Mouse (Mus musculus) liver, postnatal 0 days (tissue): ENCODE results near the gene Zfp810. TPM values are rescaled to one million over a fixed set of nuclear protein-coding genes. Genes with fewer than 3 reads are reported as not detected.

Experiments
- ATAC-seq: fragments of 200-750 bp; cut with Nextera tagmentation; 2 replicates; pipeline ENCODE4 v1.8.0; 2017; ENCODE audit warnings: mild to moderate bottlenecking, moderate library complexity
- DNase-seq: peaks from one replicate; pipeline ENCODE4 v3.0.0-alpha.2; 2016
- H3K27ac ChIP-seq: fragments of 300-500 bp; sonication (generic); 2 replicates; pipeline ENCODE4 v1.5.1; 2014; ENCODE audit warnings: antibody characterized with exemption, moderate library complexity, mild to moderate bottlenecking, low read depth
- H3K27me3 ChIP-seq: fragments of 300-500 bp; sonication (generic); 2 replicates; pipeline ENCODE4 v1.6.1; 2014; ENCODE audit warnings: low read length, control low read depth, mixed read lengths; ENCODE audit not compliant: insufficient read depth
- H3K36me3 ChIP-seq: fragments of 300-500 bp; sonication (generic); replicated peaks from 2 replicates; pipeline ENCODE4 v1.6.1; 2014; ENCODE audit warnings: mild to moderate bottlenecking, control low read depth, low read length, moderate library complexity, mixed read lengths; ENCODE audit not compliant: insufficient read depth
- H3K4me1 ChIP-seq: fragments of 300-500 bp; sonication (generic); 2 replicates; pipeline ENCODE4 v1.6.1; 2014; ENCODE audit warnings: antibody characterized with exemption, mild to moderate bottlenecking, control low read depth; ENCODE audit not compliant: insufficient read depth
- H3K4me2 ChIP-seq: fragments of 300-500 bp; sonication (generic); 2 replicates; pipeline ENCODE4 v1.6.1; 2014; ENCODE audit warnings: low read depth, mild to moderate bottlenecking, low read length, moderate library complexity, mixed read lengths
- H3K4me3 ChIP-seq: fragments of 300-500 bp; sonication (generic); 2 replicates; pipeline ENCODE4 v1.5.1; 2014; ENCODE audit warnings: low read depth, low read length
- H3K9ac ChIP-seq: fragments of 300-500 bp; sonication (generic); replicated peaks from 2 replicates; pipeline ENCODE4 v1.6.1; 2014; ENCODE audit warnings: mild to moderate bottlenecking, moderate library complexity
- H3K9me3 ChIP-seq: fragments of 300-500 bp; sonication (generic); 2 replicates; pipeline ENCODE4 v1.6.1; 2016; ENCODE audit warnings: mild to moderate bottlenecking, control low read depth, low read length, mixed read lengths
- CTCF ChIP-seq: sonication (generic); IDR thresholded peaks from 2 replicates; pipeline ENCODE4 v1.5.1; 2016; ENCODE audit warnings: antibody characterized with exemption, low read depth
- EP300 ChIP-seq: IDR thresholded peaks from 2 replicates; pipeline ENCODE4 v1.6.1; 2016; ENCODE audit warnings: antibody characterized with exemption, low read depth, mild to moderate bottlenecking
- WGBS: fragments of 180-500 bp; shearing (Covaris S2); extraction: QIAGEN DNeasy Blood & Tissue Kit; methylation state at CpG from one replicate; pipeline ENCODE4 v1.1.7; 2014; ENCODE audit not compliant: insufficient replicate concordance; 5-methylcytosine and 5-hydroxymethylcytosine counted together
- polyA plus RNA-seq: library from polyadenylated mRNA; unstranded; fragments of >200 nt; fragmentation: Nextera tagmentation; extraction: Ambion mirVana; gene quantifications from 2 replicates; pipeline ENCODE4 v1.2.1, GENCODE M21; 2015

Zfp810 gene
- 4.8 and 4.9 TPM in 2 replicates for polyA plus RNA-seq

DNA sequence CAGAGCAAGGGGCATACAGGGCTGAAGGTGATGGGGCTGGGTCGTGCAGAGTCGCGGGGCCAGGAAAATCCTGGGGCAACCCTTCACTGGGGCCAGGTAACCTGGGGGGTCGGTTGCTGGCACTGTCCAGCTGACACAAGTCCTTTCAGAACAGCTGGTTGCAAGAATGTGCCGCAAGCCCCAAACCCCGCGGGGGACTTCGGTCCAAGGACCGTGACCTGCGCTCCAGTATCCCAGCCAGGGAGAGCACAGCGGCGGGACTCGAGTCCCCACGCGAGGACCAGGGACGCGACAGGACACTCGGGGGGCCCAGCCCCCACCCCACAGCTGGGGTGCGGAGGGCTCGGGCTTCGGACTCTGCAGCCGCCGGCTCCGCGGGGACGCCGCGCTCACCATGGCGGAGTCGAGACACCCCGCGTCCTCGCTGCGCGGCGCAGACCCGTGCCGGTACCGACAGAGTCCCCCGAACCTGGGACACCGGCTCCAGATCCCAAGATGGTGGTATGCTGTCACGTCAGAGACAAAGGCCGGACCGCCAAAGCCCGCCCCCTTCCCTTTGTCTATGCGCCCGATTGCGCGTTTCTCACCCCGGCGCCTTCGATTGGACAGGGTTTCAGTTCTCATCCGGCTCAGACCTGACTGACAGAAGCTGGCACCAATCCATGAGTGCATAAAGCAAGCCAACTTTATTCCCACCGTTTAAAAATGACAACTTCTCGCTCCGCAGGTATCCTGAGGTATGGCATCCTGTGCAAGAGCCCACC, at the start of gene Zfp810:
TSS of gene Zfp810 (minus strand) at position 493 of the 764 bp plus-strand sequence.
- no peak for TF ChIP-seq EP300
- ATAC-seq (peak; percentile 99), DNase-seq (peak; percentile 93)
- H3K4me1 ChIP-seq: peaks cover 7% of the 10 kb centered on the region
- H3K27me3 ChIP-seq: no peaks in the 10 kb centered on the region
- H3K4me2 ChIP-seq: peak within 1 kb of the TSS; percentile 93
- under 1% methylated on average over 56 of the region's 56 CpGs for WGBS
- H3K9me3 ChIP-seq: peaks cover 2% of the 10 kb centered on the region; the same call in 1 of the 2 replicates
- peak within 1 kb of the TSS; percentile 94 for H3K9ac ChIP-seq
- H3K27ac ChIP-seq: peak within 1 kb of the TSS; percentile 64
- peaks cover 10% of the 10 kb centered on the region; the same call in 1 of the 2 replicates for H3K36me3 ChIP-seq
- peak within 1 kb of the TSS; percentile 87 for H3K4me3 ChIP-seq

DNA sequence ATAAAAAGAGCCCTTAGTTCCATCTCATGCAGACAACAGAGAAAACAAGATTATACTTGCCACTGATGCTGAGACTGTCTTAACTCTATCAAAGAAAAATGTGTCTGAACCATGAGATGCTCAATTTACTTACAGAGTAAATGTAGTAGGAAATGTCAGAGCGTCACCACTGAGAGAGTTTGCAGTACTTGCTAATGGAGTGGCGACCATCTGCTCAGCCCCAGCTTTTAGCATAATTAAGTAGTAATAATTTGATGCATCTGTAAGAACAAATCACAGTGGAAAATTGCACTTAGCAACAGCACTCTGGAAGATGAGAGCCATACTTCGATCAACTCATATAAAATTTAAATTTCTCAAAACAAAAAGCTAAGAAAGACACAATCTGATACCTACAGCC, 48.5 kb upstream of the Zfp810 start:
- Histone ChIP-seq H3K4me1 (no peaks in the 10 kb centered on the region), H3K36me3 (peaks cover 71% of the 10 kb centered on the region), H3K27ac (no peak overlapping the region), H3K9me3 (no peaks in the 10 kb centered on the region), H3K27me3 (no peaks in the 10 kb centered on the region), H3K4me2 (no peak overlapping the region), H3K4me3 (no peak overlapping the region), H3K9ac (no peak overlapping the region)
- 92% methylated on average over 3 of the region's 3 CpGs for WGBS
- no peak for TF ChIP-seq EP300
- TF ChIP-seq CTCF: no peak
- DNase-seq (no peak), ATAC-seq (no peak)

GRCm38 (mm10) chr9:22353901-22354300, 46.5 kb upstream of the Zfp810 start:
- no peak overlapping the region for H3K27ac ChIP-seq
- H3K4me2 ChIP-seq: no peak overlapping the region
- no peaks in the 10 kb centered on the region for H3K27me3 ChIP-seq
- peaks cover 63% of the 10 kb centered on the region for H3K36me3 ChIP-seq
- WGBS: 94% methylated on average over 5 of the region's 5 CpGs
- no peaks in the 10 kb centered on the region for H3K9me3 ChIP-seq
- TF ChIP-seq CTCF: no peak
- no peak for TF ChIP-seq EP300
- no peak overlapping the region for H3K4me3 ChIP-seq
- H3K9ac ChIP-seq: no peak overlapping the region
- no peak for DNase-seq
- ATAC-seq: no peak
- H3K4me1 ChIP-seq: no peaks in the 10 kb centered on the region

DNA sequence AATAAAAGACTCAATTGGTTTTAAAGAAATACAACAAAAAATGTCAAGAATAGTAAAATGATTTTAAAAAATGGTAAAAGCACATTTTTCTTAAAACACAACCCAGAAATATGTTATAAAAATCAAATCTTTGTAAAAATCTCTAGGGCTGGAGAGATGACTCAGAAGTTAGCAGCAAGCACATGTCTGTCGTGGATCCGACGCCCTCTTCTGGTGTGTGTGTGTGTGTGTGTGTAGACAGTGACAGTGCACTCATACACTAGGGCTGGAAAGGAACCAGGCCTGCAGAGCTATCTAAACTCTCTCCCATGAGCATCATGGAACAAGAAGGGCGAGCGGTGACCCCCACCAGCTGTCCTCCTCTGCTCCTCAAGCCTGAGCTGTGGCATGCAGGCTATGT, 46.0 kb upstream of the Zfp810 start:
- ATAC-seq (no peak), DNase-seq (no peak)
- 98% methylated on average over 5 of the region's 5 CpGs for WGBS
- TF ChIP-seq CTCF: no peak
- no peak for TF ChIP-seq EP300
- H3K9ac ChIP-seq: no peak overlapping the region
- no peaks in the 10 kb centered on the region for H3K4me1 ChIP-seq
- no peak overlapping the region for H3K4me3 ChIP-seq
- H3K27ac ChIP-seq: no peak overlapping the region
- H3K27me3 ChIP-seq: no peaks in the 10 kb centered on the region
- H3K9me3 ChIP-seq: no peaks in the 10 kb centered on the region
- H3K4me2 ChIP-seq: no peak overlapping the region
- H3K36me3 ChIP-seq: peaks cover 63% of the 10 kb centered on the region

DNA sequence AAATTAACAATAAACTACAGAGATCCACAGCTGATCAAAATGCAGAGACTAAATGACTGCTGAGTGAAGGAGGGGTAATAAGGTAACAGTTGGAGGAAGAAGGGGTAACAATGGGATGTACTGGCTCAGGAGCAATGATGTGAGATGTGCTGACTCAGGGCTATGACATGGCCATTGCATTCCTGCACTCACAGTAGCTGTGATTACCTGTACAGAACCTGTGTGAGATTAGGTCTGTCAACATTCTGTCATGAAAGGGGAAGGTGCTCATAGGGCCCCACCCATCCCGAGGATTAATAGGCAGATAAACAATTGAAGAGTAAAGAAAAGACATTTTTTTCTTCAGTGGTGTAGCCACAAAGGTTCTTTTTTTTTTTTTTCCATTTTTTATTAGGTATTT, 32.9 kb upstream of the Zfp810 start:
- H3K36me3 ChIP-seq: peaks cover 67% of the 10 kb centered on the region
- no peak overlapping the region for H3K27ac ChIP-seq
- H3K4me1 ChIP-seq: no peaks in the 10 kb centered on the region
- H3K4me3 ChIP-seq: no peak overlapping the region
- no peak overlapping the region for H3K4me2 ChIP-seq
- H3K27me3 ChIP-seq: no peaks in the 10 kb centered on the region
- 82% methylated on average over 1 of the region's 1 CpGs for WGBS
- H3K9me3 ChIP-seq: no peaks in the 10 kb centered on the region
- no peak overlapping the region for H3K9ac ChIP-seq
- ATAC-seq (no peak), DNase-seq (no peak)
- TF ChIP-seq CTCF (no peak), EP300 (no peak)

GRCm38 (mm10) chr9:22337217-22337616, 29.8 kb upstream of the Zfp810 start:
- ATAC-seq: no peak
- Histone ChIP-seq H3K9me3 (no peaks in the 10 kb centered on the region), H3K36me3 (peaks cover 69% of the 10 kb centered on the region), H3K4me2 (no peak overlapping the region), H3K4me1 (no peaks in the 10 kb centered on the region), H3K27ac (no peak overlapping the region), H3K4me3 (no peak overlapping the region), H3K27me3 (no peaks in the 10 kb centered on the region), H3K9ac (no peak overlapping the region)
- no peak for TF ChIP-seq EP300
- TF ChIP-seq CTCF: peak; percentile 16; the same call in 1 of the 2 replicates
- 97% methylated on average over 2 of the region's 2 CpGs for WGBS
- DNase-seq: no peak
